Mouse (Mus musculus) heart, postnatal 10 days (tissue): ENCODE measurements around the gene Med13l. TPM values are rescaled to one million over a fixed set of nuclear protein-coding genes. Genes with fewer than 3 reads are reported as not detected.
A peak's percentile ranks its signal among the peaks of the same experiment; 100 is the strongest.

Source experiments
- DNase-seq, 2 experiments: peaks; one replicate each; pipeline ENCODE4 v3.0.0; 2021
- intact Hi-C: fragments of 180-260 bp; cut with DNase I; formaldehyde crosslinking; loops from one replicate; pipeline ENCODE4 v1.15.1; 2025
- total RNA-seq, 2 experiments: library from RNA; stranded (reverse); gene quantifications; 2 replicates each; pipeline ENCODE4 v1.2.3; 2021

The Med13l gene
- total RNA-seq, 2 experiments from 2014 or later: 33.8 to 41.6 TPM

GRCm38 (mm10) chr5:118754191-118754759, 193.8 kb downstream of the Med13l start:
- DNase-seq: no peak
- intact Hi-C loops: no loop called here

- peak; percentile 19 to 32 for DNase-seq
- intact Hi-C loops: loop anchor here (1.0 kb wide), 1 partner anchor 487 kb away; no protein-coding TSS in a partner anchor
These were observed 195.6 kb downstream of the Med13l start for GRCm38 (mm10) chr5:118756078-118756477.

DNA sequence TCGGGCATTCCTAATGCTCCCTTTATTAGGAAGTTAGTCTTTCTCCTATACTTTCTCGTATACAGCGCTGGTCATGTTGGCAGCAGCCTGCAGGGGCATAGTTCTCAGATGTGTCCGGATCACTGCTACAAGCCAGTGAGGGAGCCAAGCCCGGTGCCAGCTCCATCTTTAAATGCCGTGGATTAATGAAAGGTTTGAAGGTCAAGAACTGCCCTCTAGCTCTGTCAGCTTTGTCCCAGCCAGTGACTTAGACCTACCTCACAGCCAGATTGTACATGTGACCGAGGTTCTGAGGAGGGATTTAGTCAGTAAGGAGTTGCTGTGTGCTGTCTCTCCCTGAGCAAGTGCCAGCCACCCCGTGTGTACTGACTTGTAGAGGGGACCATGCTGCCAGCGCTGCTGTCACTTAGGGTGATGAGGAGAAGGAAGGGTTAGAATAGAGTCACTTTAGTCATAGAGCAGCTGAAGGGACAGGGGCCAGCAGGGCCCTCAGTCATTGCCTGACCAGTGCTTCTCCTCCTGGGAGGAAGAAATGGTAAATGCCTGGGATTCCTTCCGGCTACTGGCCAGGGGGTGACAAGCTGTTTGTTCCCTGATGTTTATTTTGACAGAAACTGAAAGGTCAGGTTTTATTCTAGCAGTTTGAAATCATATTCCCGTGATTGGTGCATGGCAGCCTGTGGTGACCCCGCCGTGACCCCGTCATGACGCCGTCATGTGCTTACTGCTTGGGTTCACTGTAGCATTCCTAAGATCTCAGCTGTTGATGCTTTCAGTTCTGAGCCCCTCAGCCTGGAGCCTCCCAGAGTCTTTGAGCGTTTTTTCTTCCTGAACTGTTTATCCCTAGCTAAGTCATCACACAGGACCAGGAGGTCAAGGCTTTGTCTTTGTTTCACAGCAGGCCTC, 197.2 kb downstream of the Med13l start:
- intact Hi-C loops: no loop called here
- DNase-seq: no peak

- no peak for DNase-seq
- intact Hi-C loops: no loop called here
These were observed 200.5 kb downstream of the Med13l start for GRCm38 (mm10) chr5:118760986-118761385.

DNA sequence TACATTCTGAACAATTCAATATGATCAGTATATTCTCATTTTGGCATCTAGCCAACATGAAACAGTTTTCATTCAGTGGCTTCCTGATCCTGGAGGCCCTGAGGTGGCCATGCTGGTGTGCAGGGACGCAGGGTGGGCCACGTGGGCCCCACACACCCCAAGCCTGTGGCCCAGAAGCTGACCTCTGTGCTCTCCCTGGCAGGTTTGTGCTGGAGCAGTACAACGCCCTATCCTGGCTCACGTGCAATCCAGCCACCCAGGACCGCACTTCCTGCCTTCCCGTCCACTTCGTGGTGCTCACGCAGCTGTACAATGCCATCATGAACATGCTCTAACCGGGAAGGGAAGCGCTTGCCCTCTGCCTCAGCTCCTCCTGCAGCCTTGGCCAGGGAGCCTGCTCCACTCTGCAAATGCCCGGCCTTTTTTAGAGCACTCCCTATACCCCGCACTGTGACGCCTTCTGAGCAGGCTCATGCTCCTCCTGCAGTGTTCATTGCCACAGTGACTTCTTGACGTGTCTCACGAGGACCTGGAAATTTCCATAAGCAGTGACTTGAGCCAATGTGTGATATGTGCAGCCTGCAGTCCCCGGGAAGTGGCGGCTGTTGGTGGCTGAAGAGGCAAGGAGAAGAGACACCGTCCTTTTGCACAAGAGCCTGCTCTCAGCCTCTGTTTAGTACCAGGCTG, 202.2 kb downstream of the Med13l start:
- DNase-seq: no peak
- intact Hi-C loops: no loop called here

GRCm38 (mm10) chr5:118763353-118763752, 202.9 kb downstream of the Med13l start:
- intact Hi-C loops: no loop called here
- DNase-seq: peak in 1 of 2 experiments; percentile 33

GRCm38 (mm10) chr5:118769143-118769542, 208.7 kb downstream of the Med13l start:
- intact Hi-C loops: no loop called here
- DNase-seq: no peak

GRCm38 (mm10) chr5:118773866-118774265, 213.4 kb downstream of the Med13l start:
- intact Hi-C loops: loop anchor here (1.0 to 5.0 kb wide), 3 partner anchors 38 to 939 kb away; no protein-coding TSS in a partner anchor
- peak; percentile 28 to 62 for DNase-seq

DNA sequence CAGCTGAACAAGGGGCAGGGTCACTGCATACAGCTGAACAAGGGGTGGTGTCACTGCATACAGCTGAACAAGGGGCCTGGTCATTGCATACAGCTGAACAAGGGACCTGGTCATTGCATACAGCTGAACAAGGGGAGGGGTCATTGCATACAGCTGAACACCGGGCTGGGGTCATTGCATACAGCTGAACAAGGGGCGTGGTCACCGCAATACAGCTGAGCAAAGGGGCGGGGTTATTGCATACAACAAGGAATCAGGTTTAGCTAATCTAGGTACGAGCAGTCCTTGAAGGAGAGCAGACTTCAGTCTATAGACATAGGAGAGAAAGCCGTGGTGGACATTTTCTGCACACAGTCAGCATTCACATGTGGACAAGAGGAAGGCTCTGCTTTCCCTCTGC, 215.9 kb downstream of the Med13l start:
- no peak for DNase-seq
- intact Hi-C loops: no loop called here

- intact Hi-C loops: loop anchor here (1.0 to 2.0 kb wide), 4 partner anchors 33 to 931 kb away; no protein-coding TSS in a partner anchor
- DNase-seq: peak; percentile 71 to 85
These were observed 221.1 kb downstream of the Med13l start for GRCm38 (mm10) chr5:118781598-118781997.

- no peak for DNase-seq
- intact Hi-C loops: no loop called here
These were observed 221.7 kb downstream of the Med13l start for GRCm38 (mm10) chr5:118782139-118782538.

GRCm38 (mm10) chr5:118789226-118789625, 228.7 kb downstream of the Med13l start:
- DNase-seq: no peak

GRCm38 (mm10) chr5:118789776-118790175, 229.3 kb downstream of the Med13l start:
- intact Hi-C loops: no loop called here
- no peak for DNase-seq

More at GRCm38 (mm10) chr5:118789226-118789625, 228.7 kb downstream of the Med13l start:
- intact Hi-C loops: no loop called here

GRCm38 (mm10) chr5:118797811-118798210, 237.3 kb downstream of the Med13l start:
- intact Hi-C loops: no loop called here

DNA sequence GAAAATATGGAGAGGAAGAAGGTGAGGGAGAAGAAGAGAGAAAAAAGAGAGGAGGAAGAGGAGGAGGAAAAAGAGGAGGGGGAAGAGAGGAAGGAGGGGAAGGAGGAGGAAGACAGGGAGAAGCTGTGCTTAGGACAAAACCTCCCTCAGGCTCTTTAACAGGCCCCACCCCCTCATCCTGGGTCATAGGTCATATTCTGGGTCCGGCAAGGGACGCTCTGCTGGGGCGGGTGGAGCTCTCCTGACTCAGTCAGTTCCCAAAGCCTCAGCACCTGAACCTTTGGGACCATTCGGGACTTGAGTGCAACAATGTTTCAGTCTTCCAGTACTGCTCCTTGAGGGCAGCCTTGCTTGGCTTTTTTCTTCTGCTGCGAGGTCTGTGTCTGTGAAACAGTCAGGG, 241.1 kb downstream of the Med13l start:
- intact Hi-C loops: no loop called here
- no peak for DNase-seq

More at GRCm38 (mm10) chr5:118797811-118798210, 237.3 kb downstream of the Med13l start:
- no peak for DNase-seq

GRCm38 (mm10) chr5:118802036-118802435, 241.6 kb downstream of the Med13l start:
- no peak for DNase-seq
- intact Hi-C loops: no loop called here

GRCm38 (mm10) chr5:118808946-118809345, 248.5 kb downstream of the Med13l start:
- intact Hi-C loops: no loop called here
- DNase-seq: no peak

- intact Hi-C loops: no loop called here
- no peak for DNase-seq
These were observed 249.1 kb downstream of the Med13l start for GRCm38 (mm10) chr5:118809588-118809987.

DNA sequence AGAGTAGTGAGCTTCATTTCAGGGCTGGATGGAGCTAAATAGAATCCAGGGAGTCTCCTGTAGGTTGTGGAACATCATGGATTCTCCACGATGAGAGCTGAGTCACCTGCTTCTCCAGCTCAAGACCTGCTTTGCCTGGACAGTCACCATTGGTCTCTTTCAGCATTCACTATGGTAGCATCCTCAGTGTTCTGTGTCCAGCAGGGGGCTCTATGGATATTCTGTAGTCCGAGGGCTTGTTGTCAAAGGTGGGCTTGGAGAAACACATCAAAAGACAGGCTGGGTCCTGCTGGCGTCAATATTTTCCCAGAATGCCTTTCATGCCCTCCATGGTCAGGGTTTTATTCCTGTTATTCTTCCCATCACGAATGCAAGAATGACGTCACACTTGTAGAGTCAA, 251.2 kb downstream of the Med13l start:
- intact Hi-C loops: loop anchor here (5.0 kb wide), 1 partner anchor 39 kb away; no protein-coding TSS in a partner anchor
- peak; percentile 8 to 18 for DNase-seq

DNA sequence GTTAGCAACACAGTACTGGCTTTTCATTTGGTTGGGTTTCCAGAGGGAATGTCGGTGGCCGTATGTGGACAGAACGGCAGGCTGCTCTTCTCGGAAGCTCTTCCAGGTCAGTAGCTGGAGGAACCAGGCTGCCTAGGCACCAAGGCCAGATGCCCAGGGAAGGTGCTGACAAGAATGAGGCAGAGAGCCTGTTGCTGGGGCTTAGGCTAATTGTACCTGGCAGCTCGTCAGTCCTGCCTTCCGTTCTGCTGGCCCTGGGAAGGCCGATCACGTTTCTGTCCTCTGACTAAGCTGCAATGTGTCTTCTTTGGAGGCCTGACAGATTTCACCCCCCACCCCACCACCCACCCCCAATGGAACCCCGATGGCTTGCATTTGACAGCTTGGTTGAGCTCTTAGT, 251.9 kb downstream of the Med13l start:
- peak; percentile 73 to 76 for DNase-seq
- intact Hi-C loops: loop anchor here (5.0 kb wide), 1 partner anchor 40 kb away; no protein-coding TSS in a partner anchor

- peak; percentile 53 to 57 for DNase-seq
- intact Hi-C loops: loop anchor here (5.0 kb wide), 1 partner anchor 41 kb away; no protein-coding TSS in a partner anchor
These were observed 252.5 kb downstream of the Med13l start for GRCm38 (mm10) chr5:118812947-118813401.
